Mouse (Mus musculus) gastrocnemius, adult 18-20 months (tissue): ENCODE results near the gene Olfr1111. TPM values are rescaled to one million over a fixed set of nuclear protein-coding genes. Genes with fewer than 3 reads are reported as not detected.
"Not testable (repeated sequence)": the region's sequence is repeated elsewhere in the genome, so short reads cannot be mapped to it uniquely, and the experiment has no call there.

Experiments
- DNase-seq: peaks from one replicate; pipeline ENCODE4 v3.0.0; 2021; ENCODE audit warnings: low spot score
- long read RNA-seq, 2 experiments: library from polyadenylated mRNA; stranded (forward); transcript quantifications; one replicate each; pipeline ENCODE4 v2.0.0; 2021
- total RNA-seq, 2 experiments: library from RNA; stranded (reverse); gene quantifications; 2 replicates each; pipeline ENCODE4 v1.2.3; 2021

Gene Olfr1111
- total RNA-seq = not detected
- long read RNA-seq, experiment 1 = 0 reads
- long read RNA-seq, experiment 2 = 0 reads

DNA sequence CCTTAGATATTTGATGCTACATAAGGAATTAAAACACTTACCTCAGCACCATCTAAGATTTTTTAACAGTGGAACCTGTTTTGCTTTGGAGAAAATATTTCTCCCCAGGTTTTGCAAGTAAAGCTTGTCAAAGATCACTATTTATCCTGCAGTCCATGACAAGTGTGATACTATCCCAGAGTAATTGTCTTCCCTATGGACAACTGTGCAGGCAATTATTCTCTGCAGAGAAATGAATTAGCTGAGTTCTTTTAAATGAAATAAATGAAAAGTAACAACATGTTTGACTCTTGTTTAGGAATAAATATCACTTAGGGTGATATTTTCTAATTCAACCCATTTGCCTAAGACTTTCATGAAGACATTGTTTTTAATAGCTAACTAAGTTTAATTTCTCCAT is at the start of gene Olfr1111:
Gene Olfr1111, minus strand, starts transcription at position 101 of the 400 bp plus-strand sequence.
- no peak for DNase-seq

DNA sequence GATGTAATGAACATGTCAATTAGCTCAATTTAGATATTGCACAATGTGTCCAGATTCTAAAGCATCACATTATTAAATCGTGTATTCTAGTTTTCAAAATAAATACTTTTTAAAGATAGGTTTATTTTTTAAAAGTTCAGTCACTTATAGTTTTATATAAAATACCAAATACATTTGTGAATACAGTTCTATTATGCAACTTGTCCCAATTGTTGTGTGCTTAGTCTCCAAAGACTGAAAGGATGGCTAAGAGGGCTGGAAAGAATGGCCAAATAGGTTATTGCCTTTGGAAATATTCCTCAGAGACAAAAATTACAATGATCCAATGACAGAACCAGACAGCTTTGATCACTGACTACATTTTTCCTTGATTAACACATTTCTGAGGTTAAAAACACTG is 35.1 kb upstream of the Olfr1111 start, which contains the start of gene Olfr1112:
Gene Olfr1112, plus strand, starts transcription at position 301 of the 400 bp plus-strand sequence.
- no peak for DNase-seq

- DNase-seq = not testable (repeated sequence)
Observed at GRCm38 (mm10) chr2:87167731-87168130, 15.3 kb upstream of the Olfr1111 start.

DNA sequence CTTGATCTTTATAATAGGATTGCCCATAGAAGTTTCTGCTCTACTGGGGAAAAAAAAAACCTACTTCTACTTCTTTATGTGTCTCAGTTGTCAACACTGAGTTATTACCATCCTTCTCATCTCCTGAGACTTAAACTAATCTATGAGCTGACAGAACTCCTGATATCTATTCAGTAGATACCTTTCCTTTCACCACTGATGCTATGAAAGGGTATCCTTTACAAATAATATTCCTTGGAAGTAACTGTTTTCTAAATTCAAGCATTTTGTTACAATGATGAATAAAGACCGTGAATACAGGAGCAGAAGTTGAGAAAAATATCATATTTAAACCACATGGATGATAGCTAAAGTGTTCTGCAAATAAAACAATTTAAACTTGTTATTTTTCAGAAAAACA is 12.2 kb downstream of the Olfr1111 start, which contains the start of gene Olfr1110:
Gene Olfr1110, minus strand, starts transcription at position 101 of the 400 bp plus-strand sequence.
- no peak for DNase-seq

- no peak for DNase-seq
Observed at GRCm38 (mm10) chr2:87114467-87114866, 38.0 kb downstream of the Olfr1111 start, which contains the start of gene Olfr259. Olfr259 (minus strand) TSS chr2:87114567.

Other genes starting within 250 kb of the Olfr1111 start
- not detected for gene Olfr1098, start 228.1 kb downstream of the Olfr1111 start, total RNA-seq
- gene Olfr1099, start 191.9 kb downstream of the Olfr1111 start, total RNA-seq = not detected
- gene Olfr1100, start 172.7 kb downstream of the Olfr1111 start, total RNA-seq = not detected
- gene Olfr1101, start 161.4 kb downstream of the Olfr1111 start, total RNA-seq = not detected
- not detected for gene Olfr1102, start 154.2 kb downstream of the Olfr1111 start, total RNA-seq
- not detected for gene Olfr1104, start 125.5 kb downstream of the Olfr1111 start, total RNA-seq
- not detected for gene Olfr1105, start 116.1 kb downstream of the Olfr1111 start, total RNA-seq
- gene Olfr1106, start 100.4 kb downstream of the Olfr1111 start, total RNA-seq = not detected
- gene Olfr1107, start 76.8 kb downstream of the Olfr1111 start, total RNA-seq = not detected
- gene Olfr1109, start 56.6 kb downstream of the Olfr1111 start, total RNA-seq = not detected
- gene Olfr259, start 38.1 kb downstream of the Olfr1111 start, total RNA-seq = not detected
- gene Olfr1110, start 12.3 kb downstream of the Olfr1111 start, total RNA-seq = not detected
- gene Olfr1112, start 35.2 kb upstream of the Olfr1111 start, total RNA-seq = not detected
- not detected for gene Olfr1113, start 56.3 kb upstream of the Olfr1111 start, total RNA-seq
- gene Olfr1115, start 95.4 kb upstream of the Olfr1111 start, total RNA-seq = not detected
- gene Olfr1116, start 114.9 kb upstream of the Olfr1111 start, total RNA-seq = not detected
- not detected for gene Olfr1118, start 155.0 kb upstream of the Olfr1111 start, total RNA-seq
- not detected for gene Olfr1120, start 202.2 kb upstream of the Olfr1111 start, total RNA-seq
- not detected for gene Olfr1121, start 217.3 kb upstream of the Olfr1111 start, total RNA-seq
- under 1 TPM in 1 of 2 experiments, not detected in 1; 0.05 TPM for gene Olfr1122, start 233.2 kb upstream of the Olfr1111 start, total RNA-seq